Mouse (Mus musculus): ENCODE measurements around the gene Prpf6.

GRCm38 (mm10) chr2:181671984-181672383 is 80.3 kb downstream of the Prpf6 start:
- TF ChIP-seq CTCF (conservative IDR thresholded peaks at IDR 0.05; ENCODE audit: low read length) (no peak), NANOG (IDR thresholded peaks at IDR 0.05; ENCODE audit: borderline replicate concordance, low read length) (no peak)
